Mouse (Mus musculus) stomach, postnatal 0 days (tissue): ENCODE results near the gene Cars2.

Experiments
- CTCF ChIP-seq: IDR thresholded peaks from 2 replicates; pipeline ENCODE4 v1.5.1; 2016; ENCODE audit warnings: antibody characterized with exemption, low read depth, mild to moderate bottlenecking, moderate library complexity
- EP300 ChIP-seq: optimal IDR thresholded peaks from 2 replicates; pipeline ENCODE3; 2016; ENCODE audit warnings: antibody characterized with exemption

DNA sequence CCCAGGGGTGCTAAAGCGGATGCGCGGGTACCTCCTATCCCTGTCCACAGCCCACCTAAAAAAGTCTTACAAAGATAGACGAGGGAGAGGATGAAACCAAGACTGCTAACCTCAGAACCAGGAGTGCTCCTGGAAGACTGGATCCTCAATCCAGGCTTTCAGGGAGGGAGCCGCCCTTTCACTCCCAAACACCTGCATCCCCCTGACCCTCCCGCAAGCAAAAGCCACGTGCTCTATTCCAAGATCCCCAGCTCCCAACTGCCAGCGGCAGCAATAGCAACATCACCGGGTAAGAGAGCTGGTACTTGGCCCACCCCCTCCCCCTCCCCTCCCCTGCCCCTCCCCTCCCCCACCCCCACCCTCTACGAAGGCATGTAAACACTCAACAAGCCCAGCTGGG lies 75.2 kb downstream of the Cars2 start:
- TF ChIP-seq CTCF (no peak), EP300 (no peak)
